Mouse (Mus musculus) embryonic facial prominence, embryonic 15.5 days (tissue): ENCODE results near the gene Zfp652. TPM values are rescaled to one million over a fixed set of nuclear protein-coding genes. Genes with fewer than 3 reads are reported as not detected.

Source experiments
- polyA plus RNA-seq: library from polyadenylated mRNA; unstranded; fragments of >200 nt; fragmentation: Nextera tagmentation; extraction: Ambion mirVana; gene quantifications from 2 replicates; pipeline ENCODE4 v1.2.1, GENCODE M21; 2015

The Zfp652 gene
- polyA plus RNA-seq, 1 experiment from 2014 or later: 25.6 TPM

Other genes starting within 250 kb of the Zfp652 start
- gene Nxph3, start 198.1 kb upstream of the Zfp652 start, polyA plus RNA-seq: 1.2 and 1.8 TPM in 2 replicates
- gene Ngfr, start 124.9 kb upstream of the Zfp652 start, polyA plus RNA-seq: 48.1 and 48.8 TPM in 2 replicates
- gene Phb, start 45.7 kb upstream of the Zfp652 start, polyA plus RNA-seq: 162 and 186 TPM in 2 replicates
- 1.2 and 1.6 TPM in 2 replicates for gene B130006D01Rik, start 10.9 kb downstream of the Zfp652 start, polyA plus RNA-seq
- 8.3 and 9.1 TPM in 2 replicates for gene Phospho1, start 111.8 kb downstream of the Zfp652 start, polyA plus RNA-seq
- gene Gngt2, start 124.5 kb downstream of the Zfp652 start, polyA plus RNA-seq: 16.8 and 20.8 TPM in 2 replicates
- gene Abi3, start 129.8 kb downstream of the Zfp652 start, polyA plus RNA-seq: 8.6 and 9.0 TPM in 2 replicates
- 0.09 and 0.12 TPM in 2 replicates for gene B4galnt2, start 202.2 kb downstream of the Zfp652 start, polyA plus RNA-seq